Mouse (Mus musculus) bone marrow macrophage, adult 2 months (primary cell): Measurements from ENCODE around the gene Mef2d.

Experiments used
- CTCF ChIP-seq: IDR thresholded peaks from 2 replicates; pipeline ENCODE4 v1.5.1; 2012; ENCODE audit warnings: low read depth, mild to moderate bottlenecking, low read length, moderate library complexity
- POLR2A ChIP-seq: IDR thresholded peaks from 2 replicates; pipeline ENCODE4 v1.6.1; 2012; ENCODE audit warnings: mild to moderate bottlenecking, low read depth, low read length, borderline replicate concordance

DNA sequence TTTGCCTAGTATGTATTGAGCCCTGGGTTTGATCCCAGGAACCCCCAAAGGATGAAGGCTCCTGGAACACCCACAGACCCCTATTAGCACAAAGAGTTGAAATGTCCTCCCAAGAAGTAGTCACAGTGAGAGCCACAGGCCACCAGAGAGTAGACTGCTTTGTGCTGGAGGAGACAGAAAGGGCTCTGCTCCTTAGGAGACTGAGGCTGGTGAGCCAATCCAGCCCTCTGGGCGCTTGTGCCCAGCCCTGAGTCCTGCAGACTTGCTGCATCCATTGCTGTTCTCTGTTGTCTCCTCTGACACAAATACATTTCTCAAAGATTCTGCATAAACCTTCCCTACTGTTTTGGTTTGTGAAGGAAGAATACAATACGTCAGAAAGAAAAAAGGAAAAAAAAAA lies 68.7 kb downstream of the Mef2d start:
- TF ChIP-seq CTCF = no peak
- no peak for TF ChIP-seq POLR2A
